Mouse (Mus musculus): ENCODE results near the gene Slco6c1.

The Slco6c1 gene

GRCm38 (mm10) chr1:97128201-97128600 lies at the start of gene Slco6c1:
Slco6c1 (minus strand) TSS chr1:97128301.
- DNase-seq, result no peak

- DNase-seq, result no peak
Measured at GRCm38 (mm10) chr1:97038982-97039381, 89.1 kb downstream of the Slco6c1 start.

- no peak for DNase-seq
Measured at GRCm38 (mm10) chr1:97038548-97038947, 89.6 kb downstream of the Slco6c1 start.

GRCm38 (mm10) chr1:97037955-97038354 lies 90.1 kb downstream of the Slco6c1 start:
- DNase-seq, result no peak

GRCm38 (mm10) chr1:97021388-97021787 lies 106.7 kb downstream of the Slco6c1 start:
- no peak for DNase-seq

GRCm38 (mm10) chr1:97019404-97019803 lies 108.7 kb downstream of the Slco6c1 start:
- no peak for DNase-seq

GRCm38 (mm10) chr1:97018978-97019377 lies 109.1 kb downstream of the Slco6c1 start:
- DNase-seq, result peak; percentile 6 to 45

Data from lung, adult 18-20 months (tissue).